Mouse (Mus musculus) G1E (cell line): ENCODE measurements at regions not wholly inside any gene's neighbourhood (a gene's known extent, or its start where the extent isn't known, plus 50 kb on each side); places are given as distances from the start of the nearest gene placed in this dataset.

ENCODE experiments used
- ATAC-seq: 2 replicates; pipeline ENCODE4 v1.8.0; 2016; ENCODE audit warnings: mild to moderate bottlenecking; ENCODE audit not compliant: insufficient number of reproducible peaks, poor library complexity, low FRiP score, severe bottlenecking; ENCODE audit errors: extremely low read depth
- DNase-seq: peaks from one replicate; pipeline ENCODE4 v3.0.0; 2012; ENCODE audit warnings: low spot score
- H3K27me3 ChIP-seq: 2 replicates; pipeline ENCODE4 v1.6.1; 2012; ENCODE audit warnings: mild to moderate bottlenecking, low read length, inconsistent platforms; ENCODE audit not compliant: insufficient read depth
- H3K36me3 ChIP-seq: replicated peaks from 2 replicates; pipeline ENCODE3; 2012; ENCODE audit warnings: mild to moderate bottlenecking, inconsistent platforms
- H3K4me1 ChIP-seq: 2 replicates; pipeline ENCODE4 v1.6.1; 2012; ENCODE audit warnings: low read depth, low read length, inconsistent platforms, mixed read lengths; ENCODE audit not compliant: insufficient read depth
- H3K4me3 ChIP-seq: 2 replicates; pipeline ENCODE4 v1.5.1; 2012; ENCODE audit warnings: low read depth, mild to moderate bottlenecking, inconsistent platforms, low read length, moderate library complexity, mixed read lengths
- H3K9me3 ChIP-seq: replicated peaks from 2 replicates; pipeline ENCODE4 v1.6.1; 2012; ENCODE audit warnings: inconsistent platforms
- CTCF ChIP-seq: IDR thresholded peaks from 2 replicates; pipeline ENCODE4 v1.5.1; 2012; ENCODE audit warnings: low read depth, low read length, inconsistent platforms, mixed read lengths
- GATA1 ChIP-seq: IDR thresholded peaks from 2 replicates; pipeline ENCODE4 v1.6.1; 2012; ENCODE audit warnings: borderline replicate concordance, low read length, inconsistent platforms, mixed read lengths
- GATA2 ChIP-seq: IDR thresholded peaks from 2 replicates; pipeline ENCODE4 v1.6.1; 2012; ENCODE audit warnings: low read depth, low read length, inconsistent platforms, borderline replicate concordance
- POLR2AphosphoS5 ChIP-seq: IDR thresholded peaks from 2 replicates; pipeline ENCODE4 v1.6.1; 2012; ENCODE audit warnings: low read depth, low read length, inconsistent platforms; ENCODE audit not compliant: insufficient replicate concordance
- TAL1 ChIP-seq: conservative IDR thresholded peaks from 2 replicates; pipeline ENCODE4 v1.6.1; 2012; ENCODE audit warnings: low read depth, low read length, inconsistent platforms, mixed read lengths

- Histone ChIP-seq H3K9me3 (peaks cover 64% of the 10 kb centered on the region), H3K36me3 (no peaks in the 10 kb centered on the region), H3K4me1 (no peaks in the 10 kb centered on the region), H3K27me3 (no peaks in the 10 kb centered on the region), H3K4me3 (no peak overlapping the region)
- no peak for TF ChIP-seq POLR2AphosphoS5
- TF ChIP-seq GATA2: no peak
- DNase-seq (no peak), ATAC-seq (no peak)
Measured at GRCm38 (mm10) chr5:112166410-112167175, 85.7 kb downstream of the Cryba4 start.

DNA sequence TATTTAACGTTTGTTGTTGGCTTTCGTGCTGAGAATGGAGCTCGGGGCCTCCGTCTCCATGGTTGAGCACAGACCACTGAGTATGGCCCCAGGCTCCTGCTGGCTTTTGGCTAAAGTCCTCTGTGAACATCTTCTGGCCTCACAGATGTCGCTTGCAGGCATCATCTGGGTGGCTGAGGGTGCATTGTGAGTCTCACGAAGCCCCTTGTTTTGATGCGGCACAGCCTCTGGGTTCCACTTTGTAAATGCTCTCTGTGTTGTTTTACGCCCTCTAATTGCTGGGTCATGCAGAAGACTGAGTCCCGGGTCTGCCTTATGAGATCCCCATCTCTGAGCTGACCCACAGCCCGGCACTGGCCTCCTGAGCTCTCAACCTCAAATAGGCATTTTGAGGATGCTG is 84.5 kb downstream of the Cryba4 start:
- no peak for ATAC-seq
- Histone ChIP-seq H3K36me3 (no peaks in the 10 kb centered on the region), H3K9me3 (peaks cover 60% of the 10 kb centered on the region), H3K27me3 (no peaks in the 10 kb centered on the region), H3K4me1 (no peaks in the 10 kb centered on the region), H3K4me3 (no peak overlapping the region)
- no peak for DNase-seq
- TF ChIP-seq GATA2: no peak
- TF ChIP-seq GATA1: no peak
- TF ChIP-seq POLR2AphosphoS5: no peak
- no peak for TF ChIP-seq CTCF
- no peak for TF ChIP-seq TAL1

DNA sequence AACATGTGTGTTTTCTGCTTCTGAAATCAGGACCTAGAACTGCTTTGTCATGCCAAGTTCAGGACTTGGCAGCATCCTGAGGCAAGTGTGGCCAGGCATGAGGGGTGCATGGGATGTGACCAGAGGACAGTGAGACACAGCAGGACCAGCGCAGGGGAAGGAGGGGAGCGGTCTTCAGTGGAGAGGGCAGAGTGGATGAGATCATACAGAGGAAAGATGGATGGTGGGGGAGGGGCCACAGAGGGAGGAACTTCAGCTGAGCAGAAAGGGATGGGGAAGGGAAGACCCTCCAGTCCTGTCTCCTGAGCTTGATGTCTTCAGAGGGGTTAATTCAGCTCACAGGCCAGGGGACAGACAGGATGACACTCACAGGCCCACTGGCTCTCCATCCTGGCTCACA is 81.0 kb downstream of the Cryba4 start:
- H3K4me3 ChIP-seq: no peak overlapping the region
- no peaks in the 10 kb centered on the region for H3K4me1 ChIP-seq
- H3K9me3 ChIP-seq: peaks cover 57% of the 10 kb centered on the region
- H3K36me3 ChIP-seq: no peaks in the 10 kb centered on the region
- no peaks in the 10 kb centered on the region for H3K27me3 ChIP-seq
- no peak for TF ChIP-seq GATA1
- no peak for TF ChIP-seq TAL1
- TF ChIP-seq GATA2: no peak
- no peak for TF ChIP-seq CTCF
- TF ChIP-seq POLR2AphosphoS5: no peak
- no peak for ATAC-seq
- DNase-seq: no peak

DNA sequence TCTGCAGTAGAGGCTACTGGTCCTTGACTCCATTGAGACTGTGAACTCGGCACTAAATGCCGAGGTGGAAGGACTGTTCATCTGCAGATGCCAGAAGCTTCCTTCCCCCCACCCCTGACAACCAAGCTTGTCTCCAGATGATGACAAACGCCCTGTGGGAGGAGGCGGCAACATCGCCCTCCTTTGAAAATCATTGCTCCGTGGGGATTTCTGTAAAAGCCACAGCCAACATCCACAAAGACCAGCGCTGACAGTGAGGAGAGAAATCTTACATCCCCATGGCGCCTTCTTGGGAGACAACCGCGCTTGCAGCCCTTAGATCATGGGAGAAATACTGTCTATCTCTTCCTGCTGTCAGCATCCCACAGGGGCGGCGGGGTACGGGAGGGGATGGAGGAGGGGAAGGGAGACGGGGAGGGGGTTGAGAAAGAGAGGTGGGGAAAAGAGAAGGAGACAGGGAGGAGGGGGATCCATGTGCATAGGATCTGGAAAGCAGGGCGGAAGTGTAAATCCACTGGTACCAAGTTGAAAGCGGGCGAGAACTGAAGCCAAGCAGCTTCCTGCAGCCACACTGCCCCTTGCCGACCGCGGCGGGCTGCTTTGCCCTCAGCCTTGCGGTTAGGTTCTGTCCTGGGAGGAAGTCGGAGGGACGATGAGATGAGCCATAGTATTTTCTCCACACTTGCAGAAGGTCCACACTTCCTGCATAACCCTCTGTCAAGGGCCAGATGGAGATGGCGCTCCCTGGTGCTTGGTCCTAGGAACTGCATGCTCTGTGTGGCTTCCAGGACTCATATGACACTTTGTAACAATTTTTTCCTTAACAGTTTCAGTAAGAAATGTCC is 72.9 kb downstream of the Cryba4 start:
- Histone ChIP-seq H3K36me3 (no peaks in the 10 kb centered on the region), H3K4me1 (no peaks in the 10 kb centered on the region), H3K9me3 (peaks cover 57% of the 10 kb centered on the region), H3K4me3 (no peak overlapping the region), H3K27me3 (no peaks in the 10 kb centered on the region)
- ATAC-seq (no peak), DNase-seq (no peak)
- no peak for TF ChIP-seq POLR2AphosphoS5
- TF ChIP-seq TAL1: no peak
- no peak for TF ChIP-seq GATA2
- no peak for TF ChIP-seq CTCF
- no peak for TF ChIP-seq GATA1

DNA sequence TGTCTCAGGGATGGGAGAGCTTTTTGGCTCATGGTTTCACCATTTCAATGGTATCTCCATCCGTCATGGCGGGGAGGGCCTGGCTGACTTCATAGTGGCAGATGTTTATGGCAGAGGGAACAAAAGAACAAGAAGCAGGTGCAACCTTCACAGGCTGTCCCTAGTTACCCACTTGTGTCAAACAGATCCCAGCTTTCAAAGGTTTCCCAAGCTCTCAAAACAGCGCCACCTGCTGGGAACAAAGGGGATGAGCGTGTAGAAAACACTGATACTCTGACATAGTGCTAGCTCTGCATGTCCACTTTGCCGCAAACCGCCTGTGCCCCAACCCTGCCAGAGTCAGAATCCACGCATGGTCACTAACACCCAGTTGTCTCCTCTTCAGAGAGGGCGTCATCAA is 69.5 kb downstream of the Cryba4 start:
- Histone ChIP-seq H3K4me1 (no peaks in the 10 kb centered on the region), H3K36me3 (no peaks in the 10 kb centered on the region), H3K9me3 (peaks cover 59% of the 10 kb centered on the region), H3K4me3 (no peak overlapping the region), H3K27me3 (no peaks in the 10 kb centered on the region)
- no peak for TF ChIP-seq GATA2
- TF ChIP-seq POLR2AphosphoS5: no peak
- no peak for DNase-seq
- ATAC-seq: no peak

GRCm38 (mm10) chr5:112195667-112196066 is 56.7 kb downstream of the Cryba4 start:
- Histone ChIP-seq H3K36me3 (no peaks in the 10 kb centered on the region), H3K4me3 (no peak overlapping the region), H3K4me1 (no peaks in the 10 kb centered on the region), H3K27me3 (no peaks in the 10 kb centered on the region), H3K9me3 (peaks cover 12% of the 10 kb centered on the region)
- DNase-seq: no peak
- TF ChIP-seq POLR2AphosphoS5 (no peak), CTCF (no peak), GATA2 (no peak), TAL1 (no peak)
- ATAC-seq: no peak
